Mouse (Mus musculus) bone marrow macrophage, adult 2 months (primary cell): ENCODE measurements around the gene Tbx10. TPM values are rescaled to one million over a fixed set of nuclear protein-coding genes. Genes with fewer than 3 reads are reported as not detected.
A peak's percentile ranks its signal among the peaks of the same experiment; 100 is the strongest.
"Not testable (repeated sequence)": the region's sequence is repeated elsewhere in the genome, so short reads cannot be mapped to it uniquely, and the experiment has no call there.

Experiments
- H3K27ac ChIP-seq: 2 replicates; pipeline ENCODE4 v1.5.1; 2012; ENCODE audit warnings: low read depth, low read length; ENCODE audit not compliant: insufficient read depth
- H3K4me1 ChIP-seq: 2 replicates; pipeline ENCODE4 v1.6.1; 2012; ENCODE audit warnings: low read length; ENCODE audit not compliant: control insufficient read depth, insufficient read depth
- H3K4me3 ChIP-seq: 2 replicates; pipeline ENCODE4 v1.5.1; 2012; ENCODE audit warnings: mild to moderate bottlenecking, low read length, moderate library complexity; ENCODE audit not compliant: insufficient read depth
- CTCF ChIP-seq: IDR thresholded peaks from 2 replicates; pipeline ENCODE4 v1.5.1; 2012; ENCODE audit warnings: low read depth, mild to moderate bottlenecking, low read length, moderate library complexity
- POLR2A ChIP-seq: IDR thresholded peaks from 2 replicates; pipeline ENCODE4 v1.6.1; 2012; ENCODE audit warnings: mild to moderate bottlenecking, low read depth, low read length, borderline replicate concordance
- polyA plus RNA-seq: library from polyadenylated mRNA; stranded (reverse); fragments of >200 nt; gene quantifications from 2 replicates; pipeline ENCODE4 v1.2.4, GENCODE M21; 2012; ENCODE audit not compliant: missing spikeins, insufficient read depth, insufficient read length

Gene Tbx10
- polyA plus RNA-seq, 1 experiment = not detected

GRCm38 (mm10) chr19:3958470-3958869 is 34.1 kb upstream of the Tbx10 start, which contains the start of gene Aldh3b3:
Gene Aldh3b3 (plus strand): TSS chr19:3958645.
- Histone ChIP-seq H3K4me1 (peaks cover 3% of the 10 kb centered on the region; the same call in 1 of the 2 replicates), H3K27ac (no peak within 1 kb of the TSS), H3K4me3 (no peak within 1 kb of the TSS)
- TF ChIP-seq POLR2A (no peak), CTCF (no peak)

GRCm38 (mm10) chr19:3959030-3959429 is 33.5 kb upstream of the Tbx10 start:
- Histone ChIP-seq H3K4me3 (no peak overlapping the region), H3K4me1 (peaks cover 3% of the 10 kb centered on the region; the same call in 1 of the 2 replicates)
- no peak for TF ChIP-seq POLR2A
- TF ChIP-seq CTCF = no peak

GRCm38 (mm10) chr19:3960211-3960610 is 32.3 kb upstream of the Tbx10 start:
- Histone ChIP-seq H3K4me1 (no peaks in the 10 kb centered on the region), H3K27ac (no peak overlapping the region)
- TF ChIP-seq POLR2A (no peak), CTCF (no peak)

More at GRCm38 (mm10) chr19:3959030-3959429, 33.5 kb upstream of the Tbx10 start:
- no peak overlapping the region for H3K27ac ChIP-seq

GRCm38 (mm10) chr19:3961805-3962204 is 30.7 kb upstream of the Tbx10 start:
- H3K4me3 ChIP-seq, H3K27ac ChIP-seq, H3K4me1 ChIP-seq: not testable (repeated sequence)

More at GRCm38 (mm10) chr19:3960211-3960610, 32.3 kb upstream of the Tbx10 start:
- H3K4me3 ChIP-seq = no peak overlapping the region

- TF ChIP-seq POLR2A (no peak), CTCF (peak; percentile 62)
- H3K4me1 ChIP-seq = no peaks in the 10 kb centered on the region
Measured at GRCm38 (mm10) chr19:3962469-3962868, 30.1 kb upstream of the Tbx10 start.

GRCm38 (mm10) chr19:3964030-3964429 is 28.5 kb upstream of the Tbx10 start:
- H3K4me1 ChIP-seq = no peaks in the 10 kb centered on the region
- H3K4me3 ChIP-seq = no peak overlapping the region
- no peak overlapping the region for H3K27ac ChIP-seq
- TF ChIP-seq CTCF (no peak), POLR2A (no peak)

More at GRCm38 (mm10) chr19:3962469-3962868, 30.1 kb upstream of the Tbx10 start:
- H3K4me3 ChIP-seq = no peak overlapping the region
- H3K27ac ChIP-seq = no peak overlapping the region

GRCm38 (mm10) chr19:3966330-3967075 is 26.0 kb upstream of the Tbx10 start:
- Histone ChIP-seq H3K4me3 (no peak overlapping the region), H3K27ac (no peak overlapping the region), H3K4me1 (no peaks in the 10 kb centered on the region)
- no peak for TF ChIP-seq POLR2A
- TF ChIP-seq CTCF = no peak

GRCm38 (mm10) chr19:3967258-3967657 is 25.3 kb upstream of the Tbx10 start:
- Histone ChIP-seq H3K27ac (no peak overlapping the region), H3K4me3 (no peak overlapping the region), H3K4me1 (no peaks in the 10 kb centered on the region)
- TF ChIP-seq POLR2A (no peak), CTCF (no peak)

- no peaks in the 10 kb centered on the region for H3K4me1 ChIP-seq
- no peak within 1 kb of the TSS for H3K4me3 ChIP-seq
- TF ChIP-seq POLR2A = no peak
- no peak for TF ChIP-seq CTCF
- H3K27ac ChIP-seq = no peak within 1 kb of the TSS
Measured at GRCm38 (mm10) chr19:3972229-3972628, 20.3 kb upstream of the Tbx10 start, which contains the start of gene Aldh3b2. Gene Aldh3b2 (plus strand): TSS chr19:3972328.

GRCm38 (mm10) chr19:3974608-3975007 is 17.9 kb upstream of the Tbx10 start:
- not testable (repeated sequence) for H3K27ac ChIP-seq, H3K4me1 ChIP-seq, H3K4me3 ChIP-seq
